Mouse (Mus musculus) lung, postnatal 0 days (tissue): ENCODE measurements around the gene Chd5.

ENCODE experiments used
- CTCF ChIP-seq: IDR thresholded peaks from 2 replicates; pipeline ENCODE4 v1.5.1; 2016; ENCODE audit warnings: antibody characterized with exemption, mild to moderate bottlenecking
- EP300 ChIP-seq: IDR thresholded peaks from 2 replicates; pipeline ENCODE4 v1.6.1; 2016; ENCODE audit warnings: antibody characterized with exemption, mild to moderate bottlenecking, control low read depth

DNA sequence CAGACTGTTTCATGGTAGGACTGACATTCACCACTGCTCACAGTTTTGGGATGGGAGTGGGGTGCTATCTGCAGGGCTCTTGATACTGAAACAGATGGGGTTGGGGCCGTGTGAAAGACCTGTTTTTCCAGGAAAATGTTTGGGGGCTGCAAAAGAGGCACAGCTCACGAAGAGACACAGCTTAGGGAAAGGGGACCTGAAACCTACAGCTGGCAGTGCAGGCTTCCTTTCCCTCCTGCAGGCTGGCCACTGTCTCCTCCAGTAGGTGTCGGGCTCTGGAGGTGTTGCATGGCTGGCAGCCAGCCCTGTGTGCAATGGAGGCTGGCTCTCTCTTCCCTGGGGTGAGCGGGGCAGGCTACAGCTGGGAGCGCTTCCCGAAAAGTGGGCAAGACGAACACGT lies 89.8 kb downstream of the Chd5 start:
- TF ChIP-seq CTCF (no peak), EP300 (no peak)
